In the genomic region with DNA sequence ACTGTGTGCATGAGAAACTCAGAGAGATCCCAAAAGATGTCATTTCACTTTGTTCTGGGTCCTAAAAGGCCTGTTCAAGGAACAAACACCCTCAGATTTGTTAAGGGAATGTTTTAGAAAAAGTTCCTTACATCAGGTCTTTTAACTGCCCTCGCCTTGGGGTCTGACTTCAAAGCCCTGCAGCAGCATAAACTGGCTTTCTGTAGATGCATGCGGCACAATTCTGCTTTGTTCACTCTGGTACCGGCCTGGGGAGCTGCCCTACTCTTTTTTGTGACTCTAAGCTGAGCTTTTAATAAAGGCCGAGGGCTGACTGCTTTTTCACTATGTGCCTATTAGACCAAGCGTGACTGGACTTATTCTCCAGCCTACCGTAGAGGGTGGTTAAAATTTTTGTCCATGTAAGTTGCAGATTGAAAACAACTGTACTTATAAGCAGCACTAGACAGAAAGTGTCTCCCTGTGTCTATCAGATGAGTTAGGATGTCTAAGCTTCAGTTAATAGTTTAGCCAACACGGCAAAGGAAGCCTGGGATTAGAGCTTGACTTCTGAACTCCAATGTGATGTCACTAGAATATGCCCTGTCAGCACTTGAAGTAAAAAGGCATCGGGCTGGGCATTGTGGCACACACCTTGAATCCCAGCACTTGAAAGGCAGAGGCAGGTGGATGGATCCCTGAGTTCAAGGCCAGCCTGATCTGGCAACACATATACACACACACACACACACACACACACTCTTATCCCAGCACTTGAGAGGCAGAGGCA, we compare ENCODE assay signal across 11 mouse cellular contexts. TPM values are rescaled to one million over a fixed set of nuclear protein-coding genes. Genes with fewer than 3 reads are reported as not detected.
DNase-seq lines count a peak whose midpoint lies in the region; ATAC-seq and TF ChIP-seq lines count a peak whose summit lies in the region.
"Had no signal": no experiment of that assay in that cellular context is flagged by ENCODE, and none has a peak within 500 bp of the region (broad histone marks: within the 10 kb centered on the region; RNA-seq: fewer than 3 reads in every experiment).

No protein-coding gene starts in this region.

- WGBS in hindbrain, embryonic 12.5 days, result 40% methylated on average over 8 of the region's 8 CpGs
- WGBS in midbrain, embryonic 10.5 days, result 47% methylated on average over 8 of the region's 8 CpGs

- H3K27ac ChIP-seq in cortical plate, adult 2 months (ENCODE audit: insufficient read depth, low read length), result peak overlapping the region; percentile 53; the same call in 1 of the 2 replicates
- H3K27ac ChIP-seq in hindbrain, embryonic 12.5 days, result peak overlapping the region; percentile 76
- H3K27ac ChIP-seq in midbrain, embryonic 10.5 days (replicated peaks), result peak overlapping the region; percentile 69

- no peaks in the 10 kb centered on the region for H3K9me3 ChIP-seq in hindbrain, embryonic 12.5 days (replicated peaks)
- H3K9me3 ChIP-seq in midbrain, embryonic 10.5 days (replicated peaks), result no peaks in the 10 kb centered on the region
- H3K9me3 ChIP-seq: G1E had no signal

- H3K27me3 ChIP-seq in hindbrain, embryonic 12.5 days, result no peaks in the 10 kb centered on the region
- no peaks in the 10 kb centered on the region for H3K27me3 ChIP-seq in midbrain, embryonic 10.5 days (ENCODE audit: low read depth, poor library complexity, severe bottlenecking)

- H3K4me3 ChIP-seq in cortical plate, adult 2 months (ENCODE audit: insufficient read depth, low read length), result no peak overlapping the region
- no peak overlapping the region for H3K4me3 ChIP-seq in hindbrain, embryonic 12.5 days
- no peak overlapping the region for H3K4me3 ChIP-seq in midbrain, embryonic 10.5 days

- no peak for TF ChIP-seq CTCF in cortical plate, adult 2 months (IDR thresholded peaks at IDR 0.05; ENCODE audit: extremely low read depth, insufficient read depth, low read length)

- ATAC-seq in hindbrain, embryonic 12.5 days (ENCODE audit: low FRiP score), result no peak

- peaks cover 43% of the 10 kb centered on the region for H3K36me3 ChIP-seq in hindbrain, embryonic 12.5 days
- H3K36me3 ChIP-seq in midbrain, embryonic 10.5 days, result peaks cover 84% of the 10 kb centered on the region

- DNase-seq in Muller cell, postnatal 12 days (ENCODE audit: inconsistent ontology term), result peak; percentile 40
- no peak for DNase-seq in midbrain, embryonic 10.5 days (ENCODE audit: low spot score)
- no peak for DNase-seq in spleen, postnatal 10 days (ENCODE audit: low spot score in 2 of 2)
- DNase-seq in right cerebral cortex, postnatal 25 days, result no peak
- DNase-seq in left cerebral cortex, adult 9 months (ENCODE audit: low spot score in 2 of 2), result no peak
- DNase-seq: adrenal gland, adult 2 months; cerebellum, adult 9-10 months; lung, postnatal 14 days had no signal

- H3K4me2 ChIP-seq in hindbrain, embryonic 12.5 days (replicated peaks), result no peak overlapping the region

- no peak overlapping the region for H3K9ac ChIP-seq in hindbrain, embryonic 12.5 days

- 0 out of 2 replicates have a peak, but pooled peaks cover 2% of the 10 kb centered on the region for H3K4me1 ChIP-seq in cortical plate, adult 2 months (ENCODE audit: control insufficient read depth, insufficient read depth, low read length)
- H3K4me1 ChIP-seq in hindbrain, embryonic 12.5 days, result peaks cover 13% of the 10 kb centered on the region
- H3K4me1 ChIP-seq in midbrain, embryonic 10.5 days, result peaks cover 17% of the 10 kb centered on the region

- TF ChIP-seq POLR2A in cortical plate, adult 2 months (IDR thresholded peaks at IDR 0.05; ENCODE audit: extremely low read depth, insufficient read depth, low read length), result no peak

RNA-seq across cellular contexts. Expression of gene Snx1, which starts 15.6 kb away (rescaled TPM):
- 90.1 and 93.9 TPM in 2 replicates for polyA plus RNA-seq in cortical plate, adult 2 months (2012; rRNA removed)
- polyA plus RNA-seq in hindbrain, embryonic 12.5 days (2016; fragmentation: Nextera tagmentation; extraction: Ambion mirVana), result 130 and 139 TPM in 2 replicates
- 138 and 142 TPM in 2 replicates for polyA plus RNA-seq in midbrain, embryonic 10.5 days (2016; fragmentation: Nextera tagmentation; extraction: Ambion mirVana)

RNA-seq across cellular contexts. Expression of gene Ciao2a, which starts 15.6 kb away (rescaled TPM):
- polyA plus RNA-seq in cortical plate, adult 2 months (2012; rRNA removed), result 25.0 and 29.0 TPM in 2 replicates
- polyA plus RNA-seq in hindbrain, embryonic 12.5 days (2016; fragmentation: Nextera tagmentation; extraction: Ambion mirVana), result 123 and 126 TPM in 2 replicates
- 150 and 156 TPM in 2 replicates for polyA plus RNA-seq in midbrain, embryonic 10.5 days (2016; fragmentation: Nextera tagmentation; extraction: Ambion mirVana)

RNA-seq across cellular contexts. Expression of gene Snx22, which starts 41.3 kb away (rescaled TPM):
- 7.2 and 7.3 TPM in 2 replicates for polyA plus RNA-seq in cortical plate, adult 2 months (2012; rRNA removed)
- polyA plus RNA-seq in hindbrain, embryonic 12.5 days (2016; fragmentation: Nextera tagmentation; extraction: Ambion mirVana), result 6.6 and 8.7 TPM in 2 replicates
- polyA plus RNA-seq in midbrain, embryonic 10.5 days (2016; fragmentation: Nextera tagmentation; extraction: Ambion mirVana), result 2.7 and 3.7 TPM in 2 replicates
- polyA plus RNA-seq: G1E had no signal

RNA-seq across cellular contexts. Expression of gene Dapk2, which starts 47.2 kb away (rescaled TPM):
- 4.2 and 6.8 TPM in 2 replicates for polyA plus RNA-seq in cortical plate, adult 2 months (2012; rRNA removed)
- 3.7 and 3.8 TPM in 2 replicates for polyA plus RNA-seq in hindbrain, embryonic 12.5 days (2016; fragmentation: Nextera tagmentation; extraction: Ambion mirVana)
- polyA plus RNA-seq in midbrain, embryonic 10.5 days (2016; fragmentation: Nextera tagmentation; extraction: Ambion mirVana), result 6.3 TPM in 2 replicates

RNA-seq across cellular contexts. Expression of gene Ppib, which starts 50.8 kb away (rescaled TPM):
- 240 and 243 TPM in 2 replicates for polyA plus RNA-seq in cortical plate, adult 2 months (2012; rRNA removed)
- 456 and 477 TPM in 2 replicates for polyA plus RNA-seq in hindbrain, embryonic 12.5 days (2016; fragmentation: Nextera tagmentation; extraction: Ambion mirVana)
- 473 and 501 TPM in 2 replicates for polyA plus RNA-seq in midbrain, embryonic 10.5 days (2016; fragmentation: Nextera tagmentation; extraction: Ambion mirVana)
